Mouse (Mus musculus) ES-E14 (cell line): Measurements from ENCODE around the gene Prkch.

Experiments
- CHD2 ChIP-seq: IDR thresholded peaks from 2 replicates; pipeline ENCODE4 v1.6.1; 2014; ENCODE audit warnings: mild to moderate bottlenecking, low read depth, low read length, inconsistent platforms
- HCFC1 ChIP-seq: IDR thresholded peaks from 2 replicates; pipeline ENCODE4 v1.6.1; 2012; ENCODE audit warnings: low read length, inconsistent platforms, borderline replicate concordance; ENCODE audit not compliant: insufficient read depth
- MAFK ChIP-seq: IDR thresholded peaks from 2 replicates; pipeline ENCODE4 v1.6.1; 2014; ENCODE audit warnings: mild to moderate bottlenecking, low read depth, low read length, inconsistent platforms; ENCODE audit not compliant: insufficient read depth
- ZC3H11A ChIP-seq: IDR thresholded peaks from 2 replicates; pipeline ENCODE4 v1.6.1; 2012; ENCODE audit warnings: low read depth, mild to moderate bottlenecking, inconsistent platforms, low read length, borderline replicate concordance
- ZNF384 ChIP-seq: IDR thresholded peaks from 2 replicates; pipeline ENCODE4 v1.6.1; 2012; ENCODE audit warnings: low read depth, low read length, inconsistent platforms

- TF ChIP-seq ZNF384, result no peak
- no peak for TF ChIP-seq ZC3H11A
- TF ChIP-seq MAFK, result no peak
- TF ChIP-seq CHD2, result no peak
- TF ChIP-seq HCFC1, result no peak
Observed at GRCm38 (mm10) chr12:73544736-73545671, 39.6 kb upstream of the Prkch start.
